Mouse (Mus musculus) ES-E14 (cell line): ENCODE measurements around the gene Nr2f6.
"Not testable (repeated sequence)": the region's sequence is repeated elsewhere in the genome, so short reads cannot be mapped to it uniquely, and the experiment has no call there.

Experiments used
- CHD2 ChIP-seq: IDR thresholded peaks from 2 replicates; pipeline ENCODE4 v1.6.1; 2014; ENCODE audit warnings: mild to moderate bottlenecking, low read depth, low read length, inconsistent platforms
- HCFC1 ChIP-seq: IDR thresholded peaks from 2 replicates; pipeline ENCODE4 v1.6.1; 2012; ENCODE audit warnings: low read length, inconsistent platforms, borderline replicate concordance; ENCODE audit not compliant: insufficient read depth
- MAFK ChIP-seq: IDR thresholded peaks from 2 replicates; pipeline ENCODE4 v1.6.1; 2014; ENCODE audit warnings: mild to moderate bottlenecking, low read depth, low read length, inconsistent platforms; ENCODE audit not compliant: insufficient read depth
- ZC3H11A ChIP-seq: IDR thresholded peaks from 2 replicates; pipeline ENCODE4 v1.6.1; 2012; ENCODE audit warnings: low read depth, mild to moderate bottlenecking, inconsistent platforms, low read length, borderline replicate concordance
- ZNF384 ChIP-seq: IDR thresholded peaks from 2 replicates; pipeline ENCODE4 v1.6.1; 2012; ENCODE audit warnings: low read depth, low read length, inconsistent platforms

DNA sequence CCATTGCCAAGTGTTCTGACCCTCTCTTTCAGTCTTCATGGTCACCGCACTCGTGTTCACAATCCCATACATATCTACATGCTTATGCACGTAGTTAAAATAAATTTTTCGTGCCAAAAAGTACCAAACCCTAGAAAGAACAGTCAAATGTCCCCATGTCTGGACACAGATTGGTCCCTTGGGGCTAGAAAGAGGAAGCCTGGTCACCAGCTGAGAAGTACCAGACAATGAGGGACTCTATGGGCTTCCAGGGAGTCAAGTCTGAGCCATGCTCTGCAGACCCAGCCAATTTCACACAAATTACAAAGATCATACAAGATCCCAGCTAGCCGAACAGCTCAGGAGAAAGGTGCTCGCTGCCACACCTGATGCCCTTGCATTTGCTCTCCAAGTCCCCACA is 43.9 kb downstream of the Nr2f6 start:
- not testable (repeated sequence) for TF ChIP-seq MAFK, CHD2, HCFC1, ZC3H11A, ZNF384
